In the genomic region with DNA sequence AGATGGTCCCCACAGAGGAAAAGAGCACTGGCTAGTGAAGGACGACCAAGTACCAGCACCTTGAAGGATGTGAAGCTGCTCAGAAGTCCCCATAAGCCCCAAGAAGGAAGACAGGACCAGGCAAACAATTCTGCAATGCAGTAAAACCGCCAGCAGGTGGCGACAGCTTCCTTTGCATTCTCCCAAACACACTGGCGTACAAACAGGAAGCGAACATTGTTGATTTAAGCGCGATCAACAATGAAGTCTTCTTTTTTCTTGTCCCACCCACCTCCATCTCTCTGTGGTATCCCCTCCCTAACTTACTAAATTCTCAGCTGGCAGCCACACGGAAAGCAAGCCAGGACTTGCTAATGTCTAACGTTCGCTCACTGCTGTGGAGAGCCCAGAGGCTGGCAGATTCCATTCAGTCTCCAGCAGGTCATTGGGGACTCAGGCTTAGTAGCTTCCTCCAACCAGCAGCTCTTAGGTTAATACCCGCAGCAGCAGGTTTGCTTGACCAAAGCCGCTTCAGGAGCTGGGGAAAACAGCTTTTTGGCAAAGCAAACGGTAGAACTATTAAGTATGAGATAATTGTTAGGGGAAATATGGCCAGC, we compare ENCODE assay signal across 8 mouse cellular contexts.
DNase-seq lines count a peak whose midpoint lies in the region; ATAC-seq and TF ChIP-seq lines count a peak whose summit lies in the region.

No protein-coding gene starts in this region.

- no peaks in the 10 kb centered on the region for H3K4me1 ChIP-seq in bone marrow, adult 2 months (ENCODE audit: control insufficient read depth, insufficient read depth, low read length)
- no peaks in the 10 kb centered on the region for H3K4me1 ChIP-seq in embryonic facial prominence, embryonic 13.5 days
- 0 out of 2 replicates have a peak, but pooled peaks cover 7% of the 10 kb centered on the region for H3K4me1 ChIP-seq in heart, embryonic 12.5 days (replicated peaks)
- H3K4me1 ChIP-seq in kidney, postnatal 0 days (replicated peaks; ENCODE audit: insufficient read depth, low read length), result no peaks in the 10 kb centered on the region
- no peaks in the 10 kb centered on the region for H3K4me1 ChIP-seq in liver, embryonic 11.5 days (replicated peaks; ENCODE audit: control insufficient read depth, insufficient read depth, low read length)

- H3K27ac ChIP-seq in bone marrow, adult 2 months (ENCODE audit: control insufficient read depth, insufficient read depth, low read depth, low read length, poor library complexity), result no peak overlapping the region
- no peak overlapping the region for H3K27ac ChIP-seq in embryonic facial prominence, embryonic 13.5 days
- no peak overlapping the region for H3K27ac ChIP-seq in heart, embryonic 12.5 days (ENCODE audit: poor library complexity, severe bottlenecking)
- H3K27ac ChIP-seq in kidney, postnatal 0 days, result no peak overlapping the region
- H3K27ac ChIP-seq in liver, embryonic 11.5 days (ENCODE audit: low read depth, low read length), result no peak overlapping the region

- ATAC-seq in embryonic facial prominence, embryonic 13.5 days (ENCODE audit: insufficient number of reproducible peaks, insufficient read depth, low FRiP score, low TSS enrichment, low read depth), result peak; percentile 24; the same call in 1 of the 2 replicates
- ATAC-seq in heart, embryonic 12.5 days (ENCODE audit: insufficient number of reproducible peaks, low FRiP score), result peak; percentile 42; the same call in 1 of the 2 replicates
- ATAC-seq in kidney, postnatal 0 days (replicated peaks; ENCODE audit: low FRiP score, low read depth), result peak; percentile 59; the same call in 1 of the 2 replicates
- ATAC-seq in liver, embryonic 11.5 days (replicated peaks; ENCODE audit: low FRiP score), result peak; percentile 39; the same call in 1 of the 2 replicates

- no peaks in the 10 kb centered on the region for H3K9me3 ChIP-seq in embryonic facial prominence, embryonic 13.5 days
- no peaks in the 10 kb centered on the region for H3K9me3 ChIP-seq in heart, embryonic 12.5 days (replicated peaks)
- H3K9me3 ChIP-seq in kidney, postnatal 0 days (replicated peaks; ENCODE audit: low read length), result no peaks in the 10 kb centered on the region
- no peaks in the 10 kb centered on the region for H3K9me3 ChIP-seq in liver, embryonic 11.5 days (ENCODE audit: control insufficient read depth, low read length)

- DNase-seq in CD4-positive helper T cell, adult 2 months (ENCODE audit: low read depth, low spot score), result peak; percentile 16
- peak; percentile 85 for DNase-seq in kidney, postnatal 0 days (ENCODE audit: low spot score)
- DNase-seq in liver, embryonic 11.5 days (ENCODE audit: low spot score), result peak; percentile 74
- peak; percentile 86 for DNase-seq in neural tube, embryonic 10.5 days (ENCODE audit: extremely low spot score, low spot score)
- peak; percentile 42 for DNase-seq in testis, postnatal 14 days (ENCODE audit: low spot score)

- H3K27me3 ChIP-seq in embryonic facial prominence, embryonic 13.5 days, result peaks cover 26% of the 10 kb centered on the region; the same call in 1 of the 2 replicates
- H3K27me3 ChIP-seq in heart, embryonic 12.5 days (replicated peaks), result peaks cover 27% of the 10 kb centered on the region
- H3K27me3 ChIP-seq in kidney, postnatal 0 days (ENCODE audit: insufficient read depth, low read length), result no peaks in the 10 kb centered on the region
- no peaks in the 10 kb centered on the region for H3K27me3 ChIP-seq in liver, embryonic 11.5 days (replicated peaks; ENCODE audit: control insufficient read depth, insufficient read depth, low read length)

- H3K4me3 ChIP-seq in bone marrow, adult 2 months (replicated peaks; ENCODE audit: control insufficient read depth, low read depth, low read length), result no peak overlapping the region
- H3K4me3 ChIP-seq in embryonic facial prominence, embryonic 13.5 days, result peak overlapping the region; percentile 45
- peak overlapping the region; percentile 58 for H3K4me3 ChIP-seq in heart, embryonic 12.5 days
- peak overlapping the region; percentile 34 for H3K4me3 ChIP-seq in kidney, postnatal 0 days (replicated peaks; ENCODE audit: low read depth, low read length)
- peak overlapping the region; percentile 46 for H3K4me3 ChIP-seq in liver, embryonic 11.5 days (ENCODE audit: low read depth, low read length)

- H3K4me2 ChIP-seq in embryonic facial prominence, embryonic 13.5 days, result peak overlapping the region; percentile 56
- peak overlapping the region; percentile 63 for H3K4me2 ChIP-seq in heart, embryonic 12.5 days
- peak overlapping the region; percentile 56 for H3K4me2 ChIP-seq in kidney, postnatal 0 days (ENCODE audit: low read length)
- peak overlapping the region; percentile 61 for H3K4me2 ChIP-seq in liver, embryonic 11.5 days

- TF ChIP-seq CTCF in bone marrow, adult 2 months (IDR thresholded peaks at IDR 0.05; ENCODE audit: control insufficient read depth, insufficient read depth, low read length), result peak; percentile 61; the same call in 1 of the 2 replicates
- peak; percentile 98 for TF ChIP-seq CTCF in kidney, postnatal 0 days (IDR thresholded peaks at IDR 0.05; ENCODE audit: low read depth)

- H3K9ac ChIP-seq in embryonic facial prominence, embryonic 13.5 days, result peak overlapping the region; percentile 62
- H3K9ac ChIP-seq in heart, embryonic 12.5 days, result peak overlapping the region; percentile 56; the same call in 1 of the 2 replicates
- H3K9ac ChIP-seq in kidney, postnatal 0 days (ENCODE audit: low read depth, low read length), result no peak overlapping the region
- H3K9ac ChIP-seq in liver, embryonic 11.5 days (ENCODE audit: low read depth, low read length), result peak overlapping the region; percentile 38; the same call in 1 of the 2 replicates

- WGBS in bone marrow, adult 2 months, result 8% methylated on average over 13 of the region's 13 CpGs
- WGBS in embryonic facial prominence, embryonic 13.5 days, result 3% methylated on average over 13 of the region's 13 CpGs
- 2% methylated on average over 13 of the region's 13 CpGs for WGBS in heart, embryonic 12.5 days
- under 1% methylated on average over 13 of the region's 13 CpGs for WGBS in kidney, postnatal 0 days
- 2% methylated on average over 13 of the region's 13 CpGs for WGBS in liver, embryonic 11.5 days

- no peak for TF ChIP-seq POLR2A in bone marrow, adult 2 months (IDR thresholded peaks at IDR 0.05; ENCODE audit: borderline replicate concordance, control insufficient read depth, low read depth, low read length)

- peaks cover 5% of the 10 kb centered on the region; the same call in 1 of the 2 replicates for H3K36me3 ChIP-seq in embryonic facial prominence, embryonic 13.5 days
- no peaks in the 10 kb centered on the region for H3K36me3 ChIP-seq in heart, embryonic 12.5 days
- H3K36me3 ChIP-seq in kidney, postnatal 0 days (ENCODE audit: insufficient read depth, low read length), result no peaks in the 10 kb centered on the region
- H3K36me3 ChIP-seq in liver, embryonic 11.5 days (ENCODE audit: control insufficient read depth, insufficient read depth, low read length), result no peaks in the 10 kb centered on the region

Comparison
In these comparisons a context has a peak if more than half of its experiments do, and no peak if none do; other contexts are left out.
1. DNase-seq: peak in every context shown above with its lines; median percentile 86 in neural tube, embryonic 10.5 days; 85 in kidney, postnatal 0 days; 74 in liver, embryonic 11.5 days; 42 in testis, postnatal 14 days; 16 in CD4-positive helper T cell, adult 2 months.